Mouse (Mus musculus) thymus, adult 2 months (tissue): Measurements from ENCODE around the gene Cyp11a1. TPM values are rescaled to one million over a fixed set of nuclear protein-coding genes. Genes with fewer than 3 reads are reported as not detected.

ENCODE experiments used
- DNase-seq: peaks from one replicate; pipeline ENCODE4 v3.0.0; 2021
- H3K27ac ChIP-seq: fragments of 200-500 bp; 2 replicates; pipeline ENCODE4 v1.5.1; 2012; ENCODE audit warnings: low read length, control low read depth; ENCODE audit not compliant: control insufficient read depth, insufficient read depth
- H3K27me3 ChIP-seq: fragments of 200-500 bp; 2 replicates; pipeline ENCODE4 v1.6.1; 2012; ENCODE audit warnings: mild to moderate bottlenecking, low read length, moderate library complexity, mixed read lengths; ENCODE audit not compliant: control insufficient read depth, insufficient read depth
- H3K36me3 ChIP-seq: fragments of 200-500 bp; 2 replicates; pipeline ENCODE4 v1.6.1; 2012; ENCODE audit warnings: mild to moderate bottlenecking, low read length, moderate library complexity; ENCODE audit not compliant: control insufficient read depth, insufficient read depth
- H3K4me1 ChIP-seq: fragments of 200-500 bp; replicated peaks from 2 replicates; pipeline ENCODE4 v1.6.1; 2012; ENCODE audit warnings: low read length; ENCODE audit not compliant: control insufficient read depth, insufficient read depth
- H3K4me3 ChIP-seq: fragments of 200-500 bp; 2 replicates; pipeline ENCODE4 v1.5.1; 2012; ENCODE audit warnings: mild to moderate bottlenecking, low read length, control low read depth, moderate library complexity; ENCODE audit not compliant: control insufficient read depth, insufficient read depth
- CTCF ChIP-seq: fragments of 200-500 bp; IDR thresholded peaks from 2 replicates; pipeline ENCODE4 v1.5.1; 2012; ENCODE audit warnings: mild to moderate bottlenecking, control low read depth, low read length, moderate library complexity, borderline replicate concordance; ENCODE audit not compliant: control insufficient read depth, poor library complexity, insufficient read depth; ENCODE audit errors: extremely low read depth
- POLR2A ChIP-seq: fragments of 200-500 bp; IDR thresholded peaks from 2 replicates; pipeline ENCODE4 v1.6.1; 2012; ENCODE audit warnings: mild to moderate bottlenecking, low read length, control low read depth, moderate library complexity; ENCODE audit not compliant: control insufficient read depth, poor library complexity, insufficient read depth; ENCODE audit errors: extremely low read depth
- WGBS: fragments of 180-500 bp; shearing (Covaris S2); methylation state at CpG from one replicate; pipeline ENCODE4 v1.1.7; 2018; 5-methylcytosine and 5-hydroxymethylcytosine counted together
- polyA plus RNA-seq: library from polyadenylated mRNA; depleted of rRNA; stranded (reverse); fragments of >200 nt; gene quantifications from 2 replicates; pipeline ENCODE4 v1.2.3, GENCODE M21; 2012

The Cyp11a1 gene
- polyA plus RNA-seq, 1 experiment: 1.3 TPM

- Histone ChIP-seq H3K4me1 (peaks cover 36% of the 10 kb centered on the region), H3K27me3 (no peaks in the 10 kb centered on the region), H3K36me3 (peaks cover 51% of the 10 kb centered on the region), H3K4me3 (no peak overlapping the region), H3K27ac (no peak overlapping the region)
- no peak for TF ChIP-seq CTCF
- no peak for TF ChIP-seq POLR2A
- WGBS: 93% methylated on average over 17 of the region's 17 CpGs
- no peak for DNase-seq
These were observed 44.1 kb upstream of the Cyp11a1 start for GRCm38 (mm10) chr9:57961863-57962778.

GRCm38 (mm10) chr9:57963249-57963997 lies 42.8 kb upstream of the Cyp11a1 start:
- H3K4me1 ChIP-seq: peaks cover 37% of the 10 kb centered on the region
- TF ChIP-seq POLR2A (no peak), CTCF (no peak)
- no peak for DNase-seq
- peaks cover 39% of the 10 kb centered on the region for H3K36me3 ChIP-seq
- H3K27me3 ChIP-seq: no peaks in the 10 kb centered on the region
- no peak overlapping the region for H3K27ac ChIP-seq
- no peak overlapping the region for H3K4me3 ChIP-seq
- WGBS: 93% methylated on average over 4 of the region's 4 CpGs

GRCm38 (mm10) chr9:57963998-57964395 lies 42.2 kb upstream of the Cyp11a1 start:
- Histone ChIP-seq H3K4me1 (peaks cover 39% of the 10 kb centered on the region), H3K27me3 (no peaks in the 10 kb centered on the region), H3K27ac (no peak overlapping the region), H3K36me3 (peaks cover 33% of the 10 kb centered on the region), H3K4me3 (no peak overlapping the region)
- no peak for DNase-seq
- WGBS: 89% methylated on average over 5 of the region's 5 CpGs
- TF ChIP-seq POLR2A (no peak), CTCF (no peak)

- TF ChIP-seq POLR2A (no peak), CTCF (no peak)
- H3K27me3 ChIP-seq: no peaks in the 10 kb centered on the region
- peaks cover 26% of the 10 kb centered on the region for H3K36me3 ChIP-seq
- 96% methylated on average over 6 of the region's 6 CpGs for WGBS
- H3K27ac ChIP-seq: no peak overlapping the region
- peaks cover 44% of the 10 kb centered on the region for H3K4me1 ChIP-seq
- no peak for DNase-seq
- H3K4me3 ChIP-seq: no peak overlapping the region
These were observed 41.5 kb upstream of the Cyp11a1 start for GRCm38 (mm10) chr9:57964528-57965250.

DNA sequence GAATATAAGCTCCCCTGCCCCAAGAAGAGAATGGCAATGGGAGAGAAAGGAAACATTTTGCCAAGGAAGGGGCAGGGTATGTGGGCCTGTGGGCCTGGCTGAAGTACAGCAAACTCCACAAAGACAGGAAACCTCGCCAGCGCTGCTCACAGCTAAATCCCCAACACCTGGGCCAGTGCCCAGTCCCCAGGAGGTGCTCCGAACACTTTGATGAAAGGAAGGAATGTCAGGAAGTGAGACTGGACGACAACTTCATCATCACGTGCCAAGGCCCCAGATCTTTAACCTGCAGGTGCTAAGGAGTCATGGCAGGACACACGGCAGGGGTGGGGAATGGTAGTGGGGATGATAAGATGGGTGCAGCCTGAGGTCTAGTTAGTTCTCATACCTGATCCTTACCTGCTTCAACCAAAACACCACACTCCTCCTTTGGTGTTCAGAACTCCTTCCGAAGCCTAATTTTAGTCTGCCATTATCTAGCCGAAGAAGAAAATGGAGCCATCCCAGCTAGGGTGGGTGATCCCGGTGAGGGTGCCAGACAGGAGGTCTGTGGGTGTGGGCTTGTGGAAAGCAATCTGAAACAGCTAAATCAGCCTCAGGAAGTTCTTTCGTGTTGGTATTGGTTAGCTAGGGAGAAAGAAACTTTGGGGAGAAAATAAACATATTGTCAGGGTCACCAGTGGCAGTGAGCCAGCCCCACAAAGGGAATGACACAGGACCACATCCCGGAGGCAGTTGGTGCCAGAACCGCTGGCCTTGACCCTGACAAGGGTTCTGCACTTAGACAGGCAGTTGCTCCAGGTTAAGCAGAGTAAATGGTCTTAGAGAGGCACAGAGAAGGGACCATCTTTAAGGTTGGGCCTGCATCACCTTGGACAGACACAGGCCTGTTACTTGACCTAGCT lies 40.7 kb upstream of the Cyp11a1 start:
- no peak overlapping the region for H3K4me3 ChIP-seq
- TF ChIP-seq POLR2A (no peak), CTCF (no peak)
- WGBS: 64% methylated on average over 12 of the region's 12 CpGs
- H3K4me1 ChIP-seq: peaks cover 53% of the 10 kb centered on the region
- H3K36me3 ChIP-seq: peaks cover 18% of the 10 kb centered on the region
- no peak overlapping the region for H3K27ac ChIP-seq
- DNase-seq: no peak
- H3K27me3 ChIP-seq: no peaks in the 10 kb centered on the region
